Comparison of ENCODE assay signal across 8 mouse cellular contexts in genomic region chr9:87739543-87740161, GRCm38 (mm10). TPM values are rescaled to one million over a fixed set of nuclear protein-coding genes. Genes with fewer than 3 reads are reported as not detected.
DNase-seq lines count a peak whose midpoint lies in the region; ATAC-seq and TF ChIP-seq lines count a peak whose summit lies in the region.

No protein-coding gene starts in this region.

- no peaks in the 10 kb centered on the region for H3K9me3 ChIP-seq in limb, embryonic 14.5 days (ENCODE audit: control insufficient read depth, low read length)
- H3K9me3 ChIP-seq in stomach, postnatal 0 days (ENCODE audit: control insufficient read depth, low read length) = no peaks in the 10 kb centered on the region

- no peak for TF ChIP-seq CTCF in stomach, postnatal 0 days (IDR thresholded peaks at IDR 0.05; ENCODE audit: low read depth)

- H3K36me3 ChIP-seq in limb, embryonic 14.5 days (ENCODE audit: control insufficient read depth, insufficient read depth, low read length) = no peaks in the 10 kb centered on the region
- no peaks in the 10 kb centered on the region for H3K36me3 ChIP-seq in stomach, postnatal 0 days (ENCODE audit: control insufficient read depth, insufficient read depth, low read length)

- WGBS in limb, embryonic 14.5 days = 3% methylated on average over 35 of the region's 41 CpGs
- WGBS in stomach, postnatal 0 days = 3% methylated on average over 41 of the region's 41 CpGs

- DNase-seq in right cerebral cortex, postnatal 4 days = peak; percentile 11
- no peak for DNase-seq in right cerebral cortex, postnatal 25 days
- DNase-seq in forelimb bud, embryonic 11.5 days (ENCODE audit: low read depth, low spot score) = peak; percentile 55
- no peak for DNase-seq in limb, embryonic 14.5 days (ENCODE audit: low spot score)
- peak; percentile 15 for DNase-seq in stomach, postnatal 0 days (ENCODE audit: low spot score)
- no peak for DNase-seq in cerebellum, adult 18-20 months
- no peak for DNase-seq in layer of hippocampus, adult 9-11 months

- no peak for TF ChIP-seq EP300 in stomach, postnatal 0 days (optimal IDR thresholded peaks at IDR 0.05)

- no peak for TF ChIP-seq POLR2A in limb, embryonic 14.5 days (IDR thresholded peaks at IDR 0.05; ENCODE audit: borderline replicate concordance, extremely low read depth, insufficient read depth, insufficient read length)

- H3K9ac ChIP-seq in limb, embryonic 14.5 days (ENCODE audit: low read depth, low read length, severe bottlenecking) = peak overlapping the region; percentile 43; the same call in 1 of the 2 replicates
- no peak overlapping the region for H3K9ac ChIP-seq in stomach, postnatal 0 days (ENCODE audit: low read length)

- H3K4me2 ChIP-seq in limb, embryonic 14.5 days (replicated peaks; ENCODE audit: low read depth, low read length, severe bottlenecking) = peak overlapping the region; percentile 69
- no peak overlapping the region for H3K4me2 ChIP-seq in stomach, postnatal 0 days (replicated peaks; ENCODE audit: low read depth)

- H3K4me3 ChIP-seq in limb, embryonic 14.5 days (replicated peaks; ENCODE audit: low read length) = peak overlapping the region; percentile 34
- H3K4me3 ChIP-seq in stomach, postnatal 0 days (ENCODE audit: low read depth, low read length) = no peak overlapping the region

- peak; percentile 39 for ATAC-seq in limb, embryonic 14.5 days (ENCODE audit: low FRiP score, low read depth)
- peak; percentile 18; the same call in 1 of the 2 replicates for ATAC-seq in stomach, postnatal 0 days (ENCODE audit: low FRiP score, low TSS enrichment)
- ATAC-seq in erythroblast, adult 5-6 weeks (replicated peaks; ENCODE audit: low FRiP score, poor library complexity, severe bottlenecking) = no peak

- peak overlapping the region; percentile 41; the same call in 1 of the 2 replicates for H3K27ac ChIP-seq in limb, embryonic 14.5 days (replicated peaks; ENCODE audit: low read depth, low read length)
- no peak overlapping the region for H3K27ac ChIP-seq in stomach, postnatal 0 days (replicated peaks)

- peaks cover 77% of the 10 kb centered on the region for H3K27me3 ChIP-seq in limb, embryonic 14.5 days (ENCODE audit: control insufficient read depth, insufficient read depth, low read length)
- peaks cover 30% of the 10 kb centered on the region for H3K27me3 ChIP-seq in stomach, postnatal 0 days (ENCODE audit: control insufficient read depth, insufficient read depth, low read length)

- H3K4me1 ChIP-seq in limb, embryonic 14.5 days (ENCODE audit: control insufficient read depth, insufficient read depth, low read length) = peaks cover 24% of the 10 kb centered on the region
- H3K4me1 ChIP-seq in stomach, postnatal 0 days (replicated peaks; ENCODE audit: control insufficient read depth, insufficient read depth) = no peaks in the 10 kb centered on the region

RNA-seq across cellular contexts. Expression of gene Tbx18, which starts 8.6 kb away (rescaled TPM):
- polyA plus RNA-seq in limb, embryonic 14.5 days (2012; rRNA removed) = 30.8 and 37.8 TPM in 2 replicates
- polyA plus RNA-seq in limb, embryonic 14.5 days (2014; fragmentation: Nextera tagmentation; extraction: Ambion mirVana) = 15.6 and 19.7 TPM in 2 replicates
- 0.08 and 0.18 TPM in 2 replicates for polyA plus RNA-seq in stomach, postnatal 0 days (2015; fragmentation: Nextera tagmentation; extraction: Ambion mirVana)
- not detected in 2 replicates for total RNA-seq in erythroblast, adult 5-6 weeks (2015; ENCODE audit: low replicate concordance)
- 0.68 TPM in 1 of 2 replicates, not detected in the other for total RNA-seq in erythroblast, adult 5-6 weeks (2017; ENCODE audit: low replicate concordance)

Comparison
In these comparisons a context has a peak if more than half of its experiments do, and no peak if none do; other contexts are left out.
1. DNase-seq: peak in right cerebral cortex, postnatal 4 days (single experiment), forelimb bud, embryonic 11.5 days (single experiment) and stomach, postnatal 0 days (single experiment); none in right cerebral cortex, postnatal 25 days (single experiment), limb, embryonic 14.5 days (single experiment), cerebellum, adult 18-20 months (0 of 2) and layer of hippocampus, adult 9-11 months (single experiment).
2. RNA of gene Tbx18, which starts 8.6 kb away (polyA plus RNA-seq): 15.6 to 37.8 TPM in limb, embryonic 14.5 days; 0.08 to 0.18 TPM in stomach, postnatal 0 days; every median in the first group is over 10 times any median in the second.